Mouse (Mus musculus): Measurements from ENCODE around the gene 1700069L16Rik.

1700069L16Rik gene

GRCm38 (mm10) chr5:113734376-113734775, 9.8 kb upstream of the 1700069L16Rik start:
- DNase-seq (ENCODE audit: low spot score in 2 of 2) = no peak

GRCm38 (mm10) chr5:113732182-113732581, 7.6 kb upstream of the 1700069L16Rik start:
- DNase-seq (ENCODE audit: low spot score in 2 of 2) = no peak

DNA sequence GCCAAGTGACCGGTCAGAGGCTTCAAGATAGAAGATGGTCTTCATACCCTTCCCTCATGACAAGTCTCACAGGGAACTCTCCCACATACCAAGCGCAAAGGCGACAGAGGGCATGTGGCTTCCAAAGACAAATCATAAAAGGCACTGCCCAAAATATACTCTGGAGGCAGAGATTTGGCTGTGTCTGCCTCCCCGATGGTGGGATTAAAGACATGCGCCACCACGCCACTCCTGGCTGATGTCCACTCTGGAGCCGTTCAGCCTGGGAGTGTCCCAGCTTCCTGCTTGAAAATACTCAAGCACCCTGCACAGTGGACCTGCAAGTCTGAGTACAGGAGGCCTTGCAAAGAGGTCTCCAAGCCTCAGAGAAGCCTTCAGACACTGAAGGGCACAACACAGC, 6.6 kb upstream of the 1700069L16Rik start:
- no peak for DNase-seq (ENCODE audit: low spot score in 2 of 2)

DNA sequence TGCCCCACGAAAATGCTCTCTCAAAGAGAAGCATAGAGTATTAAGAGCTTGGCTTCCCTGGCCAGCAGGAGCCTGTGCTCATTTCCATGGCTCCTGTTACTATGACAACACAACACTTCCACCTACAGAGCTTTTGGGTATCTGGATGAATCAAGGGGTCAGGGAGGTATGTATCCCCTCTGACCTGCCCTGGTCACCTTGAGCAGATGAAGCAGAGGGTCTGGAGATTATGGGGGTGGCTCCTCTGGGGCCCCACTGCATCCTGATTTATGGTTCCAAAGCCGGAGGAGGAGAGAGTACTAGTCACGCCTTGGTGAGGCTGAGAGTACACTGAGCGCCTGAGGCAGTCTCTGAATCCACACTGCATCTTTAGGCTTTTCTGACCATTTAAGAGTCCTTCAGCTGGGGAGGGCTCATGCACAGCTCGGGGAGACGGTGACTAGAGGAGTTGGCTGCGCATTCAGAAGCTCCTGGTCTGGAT, 6.1 kb upstream of the 1700069L16Rik start:
- no peak for DNase-seq (ENCODE audit: low spot score in 2 of 2)

- no peak for DNase-seq (ENCODE audit: low spot score in 2 of 2)
Measured at GRCm38 (mm10) chr5:113728691-113729090, 4.1 kb upstream of the 1700069L16Rik start.

GRCm38 (mm10) chr5:113728011-113728410, 3.4 kb upstream of the 1700069L16Rik start:
- no peak for DNase-seq (ENCODE audit: low spot score in 2 of 2)

DNA sequence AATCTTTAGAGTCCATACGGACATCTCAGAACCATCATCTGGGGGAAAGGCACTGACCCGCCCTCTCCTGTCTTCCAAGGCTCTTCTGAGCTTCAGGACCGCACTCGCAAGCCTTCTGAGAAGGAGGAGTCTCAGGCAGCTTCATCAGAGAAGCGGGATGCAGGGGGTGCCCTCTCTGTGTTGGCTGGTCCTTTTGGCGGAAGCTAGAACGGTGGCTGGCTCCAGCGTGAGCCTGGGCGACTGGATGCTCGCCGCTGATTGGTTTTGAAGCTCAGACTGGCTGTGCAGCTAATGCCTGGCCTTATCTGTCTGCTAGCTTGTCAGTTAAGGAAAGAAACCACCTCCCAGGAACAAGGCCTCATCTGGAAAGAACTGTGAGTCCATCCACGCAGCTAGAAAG, 2.7 kb upstream of the 1700069L16Rik start:
- no peak for DNase-seq (ENCODE audit: low spot score in 2 of 2)

- DNase-seq (ENCODE audit: low spot score in 2 of 2) = no peak
Measured at GRCm38 (mm10) chr5:113726618-113727017, 2.0 kb upstream of the 1700069L16Rik start.

- DNase-seq (ENCODE audit: low spot score in 2 of 2) = no peak
Measured at GRCm38 (mm10) chr5:113725417-113725816, 845 bp upstream of the 1700069L16Rik start.

DNA sequence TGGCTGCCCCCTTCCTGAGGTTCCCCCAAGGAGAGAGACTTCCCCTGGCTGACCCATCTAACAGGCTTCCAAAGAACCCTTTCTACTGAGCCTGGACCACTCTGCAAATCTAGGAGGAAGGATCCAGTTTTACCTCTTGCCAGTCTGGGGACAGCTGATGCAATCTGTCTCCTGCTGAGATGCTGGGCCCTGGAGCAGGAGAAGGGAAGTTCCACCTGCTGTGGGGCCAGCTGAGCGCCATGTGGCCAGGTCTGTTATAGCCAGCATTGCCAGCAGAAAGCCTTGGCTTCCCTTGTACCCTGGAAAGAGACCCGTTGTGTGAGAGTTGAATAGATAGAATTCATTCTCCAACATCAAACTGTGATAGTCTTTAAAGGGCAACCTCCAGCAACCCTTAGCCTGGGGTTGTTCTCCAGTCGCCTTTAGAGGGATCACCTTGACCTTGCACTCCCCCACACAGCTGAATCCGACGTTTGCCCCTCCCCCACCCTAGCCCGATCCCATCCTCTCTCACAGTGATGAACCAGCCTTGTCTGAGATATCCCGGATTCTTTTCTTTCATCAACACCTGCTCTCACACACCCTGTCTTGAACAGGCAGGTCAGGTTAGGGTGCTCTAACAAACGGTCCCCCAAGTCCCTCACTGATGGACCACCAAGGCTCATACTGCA, 870 bp downstream of the 1700069L16Rik start:
- DNase-seq (ENCODE audit: low spot score in 2 of 2) = no peak

DNA sequence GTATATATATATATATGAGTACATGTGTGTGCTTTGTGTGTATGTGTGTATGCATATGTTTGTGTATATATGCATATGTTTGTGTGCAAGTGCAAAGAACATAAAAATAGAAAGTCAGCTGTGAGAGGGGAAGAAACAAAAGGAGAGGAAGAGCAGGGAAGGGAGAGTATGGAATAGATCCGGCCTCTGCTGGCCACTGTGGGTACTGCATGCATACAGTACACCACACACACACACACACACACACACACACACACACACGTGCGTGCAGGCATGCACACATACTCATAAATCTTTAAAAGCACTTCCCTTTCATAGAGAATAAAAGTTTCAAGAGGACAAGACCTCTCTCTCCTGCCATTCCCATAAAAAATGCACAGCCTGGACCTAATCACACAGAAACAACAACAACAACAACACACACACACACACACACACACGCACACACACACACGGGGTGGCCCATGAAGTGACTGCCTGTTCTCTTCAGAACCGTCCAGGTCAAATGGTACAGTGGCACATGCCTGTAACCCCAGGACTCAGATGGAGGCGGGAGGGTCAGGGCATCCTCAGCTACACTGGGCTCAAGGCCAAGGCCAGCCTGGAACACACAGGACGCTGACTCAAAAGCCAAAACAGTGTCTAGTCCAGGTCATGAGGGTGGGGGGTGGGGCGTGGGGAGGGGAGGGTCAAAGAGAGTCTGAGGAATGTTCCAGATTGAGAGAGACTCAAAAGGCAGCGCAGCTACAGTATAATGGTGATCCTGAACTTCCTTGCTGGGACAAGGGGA, 2.2 kb downstream of the 1700069L16Rik start:
- no peak for DNase-seq (ENCODE audit: low spot score in 2 of 2)

GRCm38 (mm10) chr5:113719221-113719661, 5.3 kb downstream of the 1700069L16Rik start:
- DNase-seq (ENCODE audit: low spot score in 2 of 2) = no peak

GRCm38 (mm10) chr5:113716581-113717388, 7.8 kb downstream of the 1700069L16Rik start:
- peak; percentile 60 for DNase-seq (ENCODE audit: low spot score in 2 of 2)

- no peak for DNase-seq (ENCODE audit: low spot score in 2 of 2)
Measured at GRCm38 (mm10) chr5:113712861-113713260, 11.7 kb downstream of the 1700069L16Rik start.

- no peak for DNase-seq (ENCODE audit: low spot score in 2 of 2)
Measured at GRCm38 (mm10) chr5:113703803-113704585, 20.6 kb downstream of the 1700069L16Rik start.

DNA sequence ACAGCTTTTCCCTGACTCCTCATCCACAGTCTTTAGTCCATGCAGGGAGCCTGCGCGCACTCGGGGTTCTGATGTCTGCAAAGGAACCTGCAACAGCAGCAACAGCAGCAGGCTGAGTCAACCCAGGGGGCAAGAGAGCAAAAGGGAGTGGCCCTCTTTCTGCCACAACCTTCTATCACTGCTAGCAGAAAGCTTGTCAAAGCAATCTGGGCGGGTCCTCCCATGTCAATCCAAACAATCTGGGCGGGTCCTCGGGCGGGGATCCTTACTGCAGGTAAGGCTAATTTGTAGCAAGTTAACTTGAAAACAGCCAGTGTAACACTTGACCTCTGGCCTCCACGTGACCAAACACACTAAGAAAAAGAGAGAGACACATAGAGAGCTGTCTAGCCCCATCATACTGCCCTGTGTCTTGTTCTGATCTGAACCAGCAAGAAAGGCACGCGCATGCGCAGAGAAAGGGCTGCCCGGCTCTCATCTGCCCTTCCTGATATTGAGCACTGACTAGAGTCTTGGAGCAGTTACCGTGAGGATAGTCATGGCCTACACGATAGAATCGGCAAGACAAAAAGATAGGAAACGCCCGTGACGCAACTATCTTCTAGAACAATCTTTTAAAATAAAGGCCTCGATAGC, 24.1 kb downstream of the 1700069L16Rik start:
- no peak for DNase-seq (ENCODE audit: low spot score in 2 of 2)

GRCm38 (mm10) chr5:113694415-113694814, 30.2 kb downstream of the 1700069L16Rik start:
- DNase-seq (ENCODE audit: low spot score in 2 of 2) = no peak

DNA sequence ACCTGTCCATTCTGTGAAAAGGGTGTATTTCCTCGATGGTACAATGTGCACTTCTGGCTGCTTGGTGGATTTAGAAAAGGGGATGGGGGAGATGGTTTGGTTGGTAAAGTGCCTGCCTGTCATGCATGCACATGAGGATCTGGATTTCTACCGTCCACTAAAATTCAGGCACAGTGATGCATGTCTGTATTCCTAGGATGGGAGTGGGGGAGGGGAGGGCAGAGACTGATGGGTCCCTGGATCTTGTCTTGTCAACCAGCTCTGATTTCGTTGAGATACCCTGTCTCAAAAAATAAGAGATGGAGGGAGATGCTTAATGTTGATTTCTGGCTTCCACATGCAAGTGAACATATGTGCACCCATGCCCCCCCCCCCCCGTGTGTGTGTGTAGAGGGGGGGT, 30.6 kb downstream of the 1700069L16Rik start:
- no peak for DNase-seq (ENCODE audit: low spot score in 2 of 2)

DNA sequence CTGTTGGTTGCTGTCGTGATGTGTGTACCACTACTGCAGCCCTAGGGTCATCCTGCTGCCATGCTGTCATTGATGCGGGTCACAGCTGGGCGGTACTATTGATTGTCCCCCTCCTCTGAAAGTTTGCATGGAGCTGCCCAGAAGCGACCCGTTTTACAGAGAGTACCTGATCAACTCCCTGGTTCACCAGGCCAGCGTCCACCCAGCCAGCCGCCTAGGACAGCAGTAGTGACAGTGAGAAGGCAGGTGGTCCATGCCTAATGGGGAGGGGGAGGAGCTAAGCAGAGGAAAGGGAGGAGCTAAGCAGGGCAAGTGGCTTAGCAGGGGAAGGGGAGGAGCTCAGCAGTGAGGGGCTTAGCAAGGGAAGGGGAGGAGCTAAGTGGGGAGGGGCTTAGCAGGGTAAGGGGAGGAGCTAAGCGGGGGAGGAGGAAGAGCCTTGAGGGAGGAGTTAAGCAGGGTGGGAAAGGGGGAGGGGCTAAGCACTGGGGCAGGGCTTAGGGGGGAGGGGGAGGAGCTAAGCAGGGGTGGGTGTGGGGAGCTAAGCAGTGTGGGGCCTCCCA, 31.3 kb downstream of the 1700069L16Rik start:
- DNase-seq (ENCODE audit: low spot score in 2 of 2) = no peak

GRCm38 (mm10) chr5:113690866-113691265, 33.7 kb downstream of the 1700069L16Rik start:
- DNase-seq (ENCODE audit: low spot score in 2 of 2) = no peak
